Mouse (Mus musculus): ENCODE results near the gene Lamc1.

The Lamc1 gene

DNA sequence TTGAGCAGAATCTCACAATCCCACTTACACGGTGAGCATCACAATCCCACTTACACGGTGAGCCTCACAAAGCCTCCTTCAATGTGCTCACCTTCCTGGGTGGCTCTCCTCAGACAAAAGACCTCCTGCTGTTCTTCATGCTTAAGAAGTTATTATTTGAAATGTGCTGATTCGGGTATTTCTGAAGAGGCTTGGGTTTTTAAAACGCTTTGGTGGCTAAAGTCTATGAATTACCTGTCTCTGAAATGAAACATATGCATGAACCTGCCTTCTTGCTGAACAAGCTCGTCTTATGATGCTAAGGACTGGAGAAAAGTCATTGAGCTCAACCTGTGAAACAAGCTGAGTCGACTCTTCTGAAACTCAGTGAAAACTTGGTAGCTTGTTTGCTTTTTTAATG, 36.6 kb downstream of the Lamc1 start:
- no peak for DNase-seq

DNA sequence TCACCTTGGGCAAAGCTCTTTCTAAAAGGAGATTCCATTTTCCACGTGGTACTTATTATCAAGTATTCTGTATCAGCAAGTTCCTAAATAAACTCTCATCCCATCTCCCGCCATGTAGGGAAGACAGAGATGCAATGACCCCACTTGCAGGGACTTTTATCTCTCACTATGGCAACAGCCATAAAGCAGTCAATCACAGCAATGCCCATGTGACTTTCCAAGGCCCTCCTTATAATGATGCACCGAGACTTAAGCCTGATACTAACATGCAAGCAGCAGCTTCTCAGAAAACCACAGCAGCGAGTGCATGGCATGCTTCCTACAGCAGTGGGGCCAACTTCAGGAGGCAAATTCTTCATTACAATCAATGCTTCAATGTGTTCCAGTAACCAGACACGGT, 39.7 kb downstream of the Lamc1 start:
- no peak for DNase-seq

DNA sequence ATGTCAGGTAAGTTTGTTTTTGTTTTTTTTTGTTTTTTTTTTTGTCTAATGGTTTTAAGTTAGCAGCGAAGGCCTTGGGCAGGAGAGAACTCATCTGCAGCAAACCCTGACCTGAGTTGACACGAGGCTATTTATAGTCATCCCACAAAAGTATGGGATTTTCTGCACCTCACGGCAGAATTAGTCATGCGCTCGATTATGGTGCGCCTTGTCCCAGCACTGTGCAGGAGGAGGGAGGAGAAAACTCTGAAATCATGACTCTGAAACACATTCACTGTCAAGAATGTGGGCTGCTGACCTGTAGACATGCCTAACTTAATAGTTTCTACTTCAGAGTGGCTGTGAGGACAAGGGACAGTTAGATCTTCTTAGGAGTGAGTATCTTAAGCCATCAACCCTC, 40.4 kb downstream of the Lamc1 start:
- peak; percentile 24 to 29 for DNase-seq

DNA sequence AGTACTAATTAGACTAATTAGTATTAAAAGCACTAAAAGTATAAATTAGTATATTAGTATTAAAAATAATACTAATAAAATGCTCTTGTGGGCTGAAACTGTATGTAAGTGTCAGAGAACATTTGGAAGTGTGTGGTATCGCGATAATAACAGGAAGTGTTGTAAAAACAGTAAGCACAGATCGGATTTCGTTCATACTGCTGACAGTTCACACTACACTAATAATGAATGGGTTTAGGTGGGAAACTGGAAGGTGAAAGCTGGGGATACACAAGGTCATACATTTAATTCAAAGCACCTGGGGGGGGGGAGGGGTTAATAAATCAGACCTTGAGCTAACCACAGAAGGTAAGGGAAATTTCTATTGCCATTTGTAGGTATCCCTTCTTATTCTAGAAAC, 41.2 kb downstream of the Lamc1 start:
- DNase-seq: no peak

DNA sequence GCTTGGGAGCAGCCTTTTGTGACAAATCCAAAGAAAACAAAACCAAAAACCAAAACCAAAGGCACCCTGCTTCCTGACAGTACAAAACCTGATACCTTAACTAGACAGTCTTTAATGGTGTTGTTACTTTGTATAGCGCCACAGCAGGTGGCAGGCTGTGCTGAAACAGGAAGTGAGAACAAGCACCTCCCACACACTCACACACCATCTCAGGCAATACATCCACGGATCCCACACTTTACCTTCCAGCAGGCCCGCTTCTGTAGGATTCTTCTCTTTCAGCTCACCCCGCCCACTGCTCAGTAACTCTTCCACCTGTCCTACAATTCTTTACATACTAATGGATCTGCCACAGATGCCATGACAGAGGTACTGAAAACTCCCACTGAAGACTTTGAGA, 44.6 kb downstream of the Lamc1 start:
- no peak for DNase-seq

DNA sequence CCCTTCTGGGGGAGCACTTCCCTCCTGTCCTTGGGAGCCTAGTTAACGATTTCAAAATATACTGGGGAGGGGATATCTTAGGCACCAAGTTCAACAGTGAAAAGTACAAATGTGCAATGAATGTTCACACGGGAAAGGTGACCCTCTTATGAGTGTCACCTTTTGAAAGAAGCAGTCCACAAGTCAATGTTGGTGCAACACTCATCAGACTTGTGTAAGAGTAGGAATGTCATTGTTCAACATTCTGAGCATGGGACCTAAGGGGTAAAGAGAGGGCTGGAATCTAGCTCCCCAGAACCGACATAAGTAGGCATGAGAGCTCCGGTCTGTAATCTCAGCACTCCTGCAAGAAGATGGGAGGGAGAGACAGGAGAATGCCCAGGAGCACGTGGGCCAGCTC, 45.1 kb downstream of the Lamc1 start:
- no peak for DNase-seq

DNA sequence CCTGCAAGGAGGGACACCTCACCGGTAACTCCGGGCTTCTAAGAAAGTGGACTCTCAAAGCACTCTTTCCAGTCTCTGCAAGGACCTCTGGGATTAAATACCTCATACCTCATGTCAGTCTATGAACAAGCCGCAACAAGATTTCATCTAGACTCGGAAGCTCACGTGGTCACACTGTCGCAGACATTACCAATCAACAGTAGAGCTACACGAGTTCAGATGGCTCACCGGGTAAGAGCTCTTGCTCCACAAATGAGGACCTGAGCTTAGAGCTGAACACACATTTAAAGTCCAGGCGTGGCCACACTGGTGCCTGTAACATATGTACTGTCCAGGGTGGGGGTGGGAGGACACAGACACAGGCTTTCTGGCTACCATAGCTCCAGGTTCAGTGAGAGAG, 46.4 kb downstream of the Lamc1 start:
- DNase-seq: no peak

DNA sequence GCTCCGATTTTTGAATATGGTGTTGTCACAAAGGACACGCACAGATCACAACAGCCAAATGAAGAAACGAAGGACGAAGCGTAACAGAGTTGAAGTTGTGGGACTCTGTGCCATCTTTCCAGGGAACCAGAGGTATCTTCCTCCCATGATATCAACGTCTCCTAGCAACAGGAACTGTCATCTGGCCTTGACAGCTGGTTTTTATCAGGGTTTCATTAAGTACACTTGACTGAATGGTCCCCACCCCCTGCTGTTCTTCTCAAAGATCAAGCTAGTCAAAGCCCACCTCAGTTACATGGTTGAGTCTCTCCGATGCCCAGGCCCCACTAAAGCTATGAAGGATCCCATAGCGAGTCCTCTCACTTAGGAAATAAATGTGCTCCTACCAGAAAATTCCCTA, 47.4 kb downstream of the Lamc1 start:
- no peak for DNase-seq

DNA sequence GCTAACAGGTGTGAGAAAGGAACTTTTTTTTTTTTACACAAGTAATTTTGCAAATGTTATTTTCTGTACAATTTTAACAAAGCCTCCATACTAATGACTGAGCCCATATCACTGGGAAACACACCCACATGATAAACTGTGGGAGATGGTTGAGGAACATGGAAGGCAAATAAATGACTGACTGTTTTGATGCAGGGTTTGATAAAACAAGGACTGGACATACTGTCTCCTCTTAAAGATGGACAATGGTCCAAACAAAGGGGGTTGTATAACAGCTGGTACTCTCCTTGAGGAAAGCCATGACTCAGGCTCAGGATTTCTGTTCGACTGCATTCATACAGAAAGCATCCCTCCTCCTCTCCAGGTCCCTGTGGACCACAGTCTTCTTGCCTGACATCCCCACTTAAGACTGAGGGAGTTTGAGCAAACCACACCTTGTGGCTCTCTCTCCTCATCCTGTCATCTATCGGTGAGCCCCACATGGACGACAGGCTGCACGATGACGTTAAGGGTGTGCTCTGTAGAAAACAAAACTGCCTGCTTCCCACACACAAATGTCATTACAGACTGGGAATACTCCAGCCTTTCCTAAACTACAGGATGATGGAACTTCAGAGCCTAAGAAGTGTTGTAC, 50.1 kb downstream of the Lamc1 start:
- no peak for DNase-seq

DNA sequence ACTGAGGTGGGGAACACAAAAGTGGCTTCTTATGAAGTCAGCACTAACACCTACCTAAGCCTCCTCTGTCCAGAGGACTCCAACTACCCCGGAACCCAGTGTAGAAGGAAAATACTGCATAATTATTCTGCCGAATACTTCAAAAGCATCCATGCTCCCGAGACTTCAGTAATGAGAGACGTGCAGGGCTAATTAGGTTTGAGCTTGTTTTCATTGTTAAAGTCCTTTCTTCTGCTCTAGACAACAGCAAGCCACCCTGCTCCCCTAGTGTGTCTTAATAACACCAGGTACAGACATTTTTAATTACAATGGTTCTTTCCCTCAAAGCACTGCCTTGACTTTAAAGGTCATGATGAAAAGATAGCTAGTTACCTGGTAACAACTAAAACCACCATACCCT, 51.1 kb downstream of the Lamc1 start:
- DNase-seq: no peak

DNA sequence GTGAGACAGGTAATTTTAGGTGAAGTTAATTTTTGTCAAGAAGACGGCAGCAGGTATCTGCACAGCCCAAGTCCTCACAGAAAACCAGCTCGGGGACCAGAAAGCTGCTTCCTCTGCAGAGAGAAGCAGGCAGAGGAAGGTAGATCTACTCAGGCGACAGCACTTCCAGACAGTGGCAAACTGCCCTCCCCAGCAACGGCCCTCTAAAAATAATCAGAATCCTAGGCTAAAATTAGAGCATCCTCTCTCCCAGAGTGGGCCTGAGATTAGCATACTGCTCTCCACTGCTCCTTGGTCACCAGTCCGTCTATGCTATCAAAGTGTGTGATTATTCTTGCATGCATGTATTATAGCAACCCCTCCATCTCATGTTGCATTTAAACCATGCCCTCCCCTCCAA, 52.2 kb downstream of the Lamc1 start:
- DNase-seq: peak; percentile 24 to 32

DNA sequence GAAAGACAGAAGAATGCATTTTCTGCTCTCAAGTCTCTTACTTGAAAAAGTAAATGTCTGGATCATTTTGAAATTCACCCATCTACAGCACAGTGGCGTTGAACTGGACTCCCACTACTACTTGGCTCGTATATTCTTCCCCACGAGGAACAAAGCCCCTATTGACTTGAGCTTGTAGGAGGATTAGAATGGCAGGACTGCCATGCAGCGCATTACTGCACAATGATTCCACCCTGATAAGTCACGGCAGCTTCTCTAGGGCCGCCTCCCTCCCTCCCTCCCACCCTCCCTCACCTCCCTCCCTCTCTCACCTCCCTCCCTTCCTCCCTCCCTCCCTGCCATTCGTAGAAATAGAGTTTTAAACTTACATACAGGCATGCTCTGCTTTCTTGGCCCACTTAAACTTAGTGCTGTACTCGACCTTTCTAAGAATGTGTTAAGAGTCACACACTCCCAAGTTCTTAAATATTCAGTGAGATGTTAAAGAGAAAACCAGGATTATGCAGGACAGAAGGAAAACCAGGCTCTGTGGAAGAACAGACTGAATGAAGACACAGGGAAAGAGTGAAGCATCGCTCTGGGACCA, 54.5 kb downstream of the Lamc1 start:
- DNase-seq: no peak

DNA sequence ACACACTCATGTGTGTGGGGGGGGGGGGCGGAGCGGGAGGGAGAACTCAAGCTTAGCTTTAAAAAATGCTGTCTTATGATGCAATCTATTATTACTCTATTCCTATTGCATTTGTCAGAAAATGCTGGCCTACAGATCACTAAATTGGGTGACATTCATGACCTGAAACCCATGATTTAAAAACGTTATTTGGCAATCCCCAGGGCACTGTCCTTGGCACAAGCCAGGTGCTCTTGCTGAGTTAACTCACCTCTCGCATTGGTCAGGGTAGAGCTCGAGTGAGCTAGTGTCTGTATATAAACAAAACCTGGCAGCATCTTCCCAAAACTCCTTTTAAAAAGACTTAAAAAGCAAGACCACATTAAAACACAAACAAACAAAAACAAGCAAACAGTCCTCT, 57.1 kb downstream of the Lamc1 start:
- DNase-seq: no peak

DNA sequence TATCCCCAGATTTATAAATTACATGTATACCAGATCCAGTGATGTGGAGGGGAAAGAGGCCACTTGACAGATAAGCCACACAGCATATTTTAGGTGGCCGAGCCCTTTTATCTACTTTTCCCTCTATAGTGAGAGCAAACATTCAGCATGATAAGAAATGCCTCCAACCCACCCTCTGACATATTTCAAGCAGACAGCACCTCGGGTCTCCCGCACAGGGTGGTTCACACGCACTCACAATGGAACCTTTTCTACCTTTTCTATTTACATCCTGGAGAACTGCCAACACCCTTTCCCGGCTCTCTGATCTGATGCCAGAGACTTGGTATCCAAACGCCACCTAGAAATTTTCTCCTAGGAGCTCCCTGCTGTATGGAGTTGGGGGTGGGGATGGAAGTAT, 58.0 kb downstream of the Lamc1 start:
- no peak for DNase-seq

DNA sequence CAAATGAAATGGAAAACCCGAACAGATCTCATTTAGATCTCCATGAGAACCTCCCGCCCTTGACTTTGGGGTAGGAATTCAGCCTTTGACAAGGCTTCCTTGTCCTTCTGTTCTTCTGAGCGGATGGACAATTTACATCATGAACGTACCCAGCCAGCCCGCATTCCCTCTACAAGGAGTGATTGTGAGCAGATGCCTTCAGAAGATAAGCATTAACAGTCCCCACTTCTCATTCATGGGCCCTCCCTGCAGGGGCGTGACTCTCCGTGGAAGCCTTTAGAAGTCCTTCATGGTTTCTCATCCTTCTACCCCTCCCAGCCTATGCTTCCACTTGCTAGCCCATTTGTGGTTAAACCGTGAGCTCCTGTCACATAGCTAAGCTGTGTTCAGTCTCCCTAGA, 58.9 kb downstream of the Lamc1 start:
- no peak for DNase-seq

DNA sequence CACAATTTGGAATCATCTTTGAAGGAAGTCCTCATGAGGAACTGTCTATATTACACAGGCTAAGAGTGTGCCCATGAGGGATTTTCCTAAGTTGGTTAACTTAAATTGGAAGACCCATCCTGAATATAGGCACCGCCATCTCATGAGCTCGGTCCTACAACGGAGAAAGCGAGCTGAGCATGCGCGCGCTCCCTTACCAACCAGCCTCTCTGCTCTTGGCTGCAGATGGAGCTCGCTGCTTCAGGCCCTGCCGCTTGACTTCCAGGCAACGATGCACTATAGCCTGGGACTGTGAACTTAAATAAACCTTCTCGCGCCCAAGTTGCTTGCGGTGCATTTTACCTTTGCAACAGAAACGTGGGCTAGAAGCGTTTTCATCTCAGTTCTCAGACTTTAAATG, 61.8 kb downstream of the Lamc1 start:
- DNase-seq: no peak

DNA sequence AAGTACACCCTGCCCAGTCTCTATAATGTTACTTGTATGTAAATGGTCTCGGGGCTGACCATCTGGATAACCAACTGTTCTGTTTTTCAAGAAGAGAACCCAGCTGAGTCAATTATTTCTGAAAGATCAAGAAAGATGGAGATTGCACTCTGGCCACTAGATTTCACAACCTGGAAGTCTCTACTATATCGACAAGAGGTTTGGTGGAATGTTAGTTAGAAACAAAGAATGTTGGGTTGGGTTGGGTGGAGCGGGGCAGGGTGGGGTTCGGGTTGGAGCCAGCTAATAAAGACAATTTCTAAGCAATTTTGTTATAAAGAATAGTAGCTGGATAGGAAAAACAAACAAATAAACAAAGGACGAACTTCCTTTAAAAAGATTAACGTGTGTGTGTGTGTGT, 62.9 kb downstream of the Lamc1 start:
- DNase-seq: no peak

DNA sequence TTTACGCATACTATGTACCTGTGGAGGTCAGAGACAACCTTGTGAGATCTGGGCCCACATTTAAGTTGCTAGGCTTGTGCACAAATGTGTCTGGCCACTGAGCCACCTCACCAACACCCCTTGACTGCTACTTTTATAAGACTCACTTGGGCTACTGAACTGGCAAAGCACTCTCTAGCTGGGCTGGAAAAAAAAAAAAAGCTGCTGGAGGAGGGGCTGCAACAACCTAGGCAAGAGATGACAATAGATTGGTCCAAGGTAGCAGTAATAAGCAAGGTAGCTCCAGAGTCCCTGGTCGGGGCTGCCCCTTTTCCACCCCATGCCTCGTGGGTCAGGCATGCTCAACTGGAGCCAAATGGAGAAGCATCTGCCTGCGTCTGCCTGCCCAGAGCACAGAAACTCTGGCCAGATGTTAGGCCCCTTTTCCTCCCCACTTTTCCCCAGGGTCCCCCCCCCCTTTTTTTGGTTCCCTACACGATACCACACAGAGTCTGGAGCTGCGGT, 63.7 kb downstream of the Lamc1 start:
- DNase-seq: no peak

DNA sequence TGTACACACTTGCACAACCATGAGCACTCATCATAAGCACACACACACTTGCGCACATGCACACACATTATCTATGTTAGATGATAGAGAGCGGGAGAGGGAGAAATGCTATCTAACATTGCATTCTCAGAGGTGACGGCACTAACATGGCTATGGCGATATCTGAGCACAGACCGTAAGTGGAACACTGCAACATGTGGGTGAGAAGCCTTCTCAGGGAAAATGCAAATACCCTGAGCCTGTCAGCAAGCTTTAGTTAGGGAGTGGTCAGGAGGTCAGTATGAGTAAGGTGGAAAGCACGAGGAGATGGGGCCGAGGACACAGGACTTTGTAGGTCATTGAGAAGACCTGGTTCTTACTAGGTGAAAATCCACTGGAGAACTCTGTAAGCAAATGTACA, 64.3 kb downstream of the Lamc1 start:
- no peak for DNase-seq

DNA sequence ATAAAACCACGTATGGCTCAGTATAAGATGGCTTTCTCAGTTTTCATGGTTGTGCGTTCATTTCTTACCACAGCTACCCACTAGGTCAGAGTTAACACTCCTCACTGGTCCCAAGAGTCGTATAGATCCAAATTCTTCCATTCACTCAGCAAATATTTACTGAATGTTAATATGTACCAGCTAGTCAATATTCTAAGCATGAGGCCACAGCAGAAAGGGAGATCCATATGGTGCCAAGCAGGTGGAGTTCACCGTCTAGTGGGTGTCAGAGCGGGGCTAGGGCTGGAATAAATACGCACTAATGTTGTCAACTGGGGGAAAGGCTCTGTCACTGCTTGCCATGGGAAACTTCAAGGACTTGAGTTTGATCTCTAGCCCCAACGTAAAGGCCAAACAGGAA, 64.9 kb downstream of the Lamc1 start:
- DNase-seq: no peak

DNA sequence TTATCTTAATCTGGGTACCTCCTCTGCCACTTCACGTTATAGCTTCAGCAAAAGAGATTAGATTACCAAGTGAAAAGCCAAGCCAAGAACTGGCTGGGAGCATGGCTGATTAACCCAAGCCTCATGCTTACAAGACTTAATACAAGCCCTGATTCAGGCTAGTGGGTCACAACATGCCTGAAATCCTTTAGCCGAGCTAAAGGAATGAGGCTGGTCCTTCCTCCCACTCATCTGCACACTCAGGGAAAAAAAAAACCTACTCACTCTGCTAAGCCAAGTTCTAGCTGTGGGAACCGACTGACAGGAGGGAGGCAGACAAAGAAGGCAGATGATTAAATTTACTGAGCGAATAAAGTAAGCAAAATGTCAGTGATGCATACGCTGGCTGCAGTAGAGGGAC, 65.7 kb downstream of the Lamc1 start:
- no peak for DNase-seq

DNA sequence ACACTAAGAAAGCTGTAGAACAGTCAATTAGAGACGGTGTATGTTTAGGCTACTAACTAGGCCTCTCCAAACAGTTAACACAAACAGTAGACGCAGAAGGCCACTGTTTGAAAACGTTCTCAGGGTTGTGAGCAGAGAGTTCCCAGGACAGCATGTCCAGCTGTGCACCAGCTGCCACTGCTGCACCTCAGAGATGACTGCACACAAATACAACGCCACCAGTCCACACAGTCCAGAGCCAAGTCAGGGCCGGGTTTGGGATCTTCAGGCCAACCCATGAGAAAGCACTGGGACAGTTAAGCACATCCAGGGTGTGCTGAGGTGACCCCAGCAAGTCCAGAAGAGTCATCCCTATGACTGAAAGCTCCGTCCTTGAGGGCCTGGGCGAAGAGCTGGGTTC, 67.0 kb downstream of the Lamc1 start:
- DNase-seq: no peak

DNA sequence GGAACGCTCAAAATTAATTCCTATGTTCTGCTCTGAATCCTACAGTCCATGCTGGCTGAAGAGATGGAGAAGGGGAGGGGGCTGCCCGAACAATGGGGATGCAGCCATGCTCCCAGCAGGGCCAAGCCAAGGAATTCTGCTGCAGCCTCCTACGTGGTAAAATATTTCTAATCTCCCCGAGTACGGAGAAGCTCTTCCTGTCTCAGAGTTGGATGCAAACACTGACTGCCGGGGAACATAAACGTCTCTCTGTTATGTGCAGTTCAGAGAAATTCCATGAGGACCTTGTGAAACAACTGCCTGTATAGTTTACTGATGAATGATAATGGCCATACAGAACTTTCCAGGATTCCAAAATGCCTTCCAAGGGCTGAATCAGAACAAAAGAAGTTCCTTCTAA, 67.5 kb downstream of the Lamc1 start:
- no peak for DNase-seq

DNA sequence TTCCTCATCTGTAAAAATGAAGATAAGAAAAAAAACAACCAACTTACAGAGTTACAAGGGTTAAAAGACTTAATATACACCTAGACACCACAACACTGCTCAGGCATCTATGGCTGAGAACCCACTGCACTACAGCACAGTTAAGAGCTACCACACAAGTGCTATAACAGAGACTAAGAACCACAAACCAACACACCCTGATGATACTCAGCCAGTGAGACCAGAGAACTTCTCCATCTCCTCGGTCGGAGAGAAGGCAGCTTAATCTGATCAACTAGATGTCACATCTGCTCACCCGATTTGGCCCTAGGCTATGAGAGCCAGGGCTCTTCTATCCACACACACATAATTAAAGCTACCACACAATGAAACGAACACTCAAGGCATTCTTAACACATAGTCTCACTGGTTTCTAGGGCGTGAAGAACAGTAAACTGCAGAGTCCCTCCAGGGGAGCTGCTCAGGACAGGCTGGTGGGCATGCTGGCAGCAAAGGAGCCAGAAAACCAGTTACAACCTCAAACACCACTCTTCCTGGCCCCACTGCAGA, 72.8 kb downstream of the Lamc1 start:
- DNase-seq: no peak

All from kidney, postnatal 36 days (tissue).